Mouse (Mus musculus): ENCODE results near the gene Thrsp.
"Not testable (repeated sequence)": the region's sequence is repeated elsewhere in the genome, so short reads cannot be mapped to it uniquely, and the experiment has no call there.

Gene Thrsp

DNA sequence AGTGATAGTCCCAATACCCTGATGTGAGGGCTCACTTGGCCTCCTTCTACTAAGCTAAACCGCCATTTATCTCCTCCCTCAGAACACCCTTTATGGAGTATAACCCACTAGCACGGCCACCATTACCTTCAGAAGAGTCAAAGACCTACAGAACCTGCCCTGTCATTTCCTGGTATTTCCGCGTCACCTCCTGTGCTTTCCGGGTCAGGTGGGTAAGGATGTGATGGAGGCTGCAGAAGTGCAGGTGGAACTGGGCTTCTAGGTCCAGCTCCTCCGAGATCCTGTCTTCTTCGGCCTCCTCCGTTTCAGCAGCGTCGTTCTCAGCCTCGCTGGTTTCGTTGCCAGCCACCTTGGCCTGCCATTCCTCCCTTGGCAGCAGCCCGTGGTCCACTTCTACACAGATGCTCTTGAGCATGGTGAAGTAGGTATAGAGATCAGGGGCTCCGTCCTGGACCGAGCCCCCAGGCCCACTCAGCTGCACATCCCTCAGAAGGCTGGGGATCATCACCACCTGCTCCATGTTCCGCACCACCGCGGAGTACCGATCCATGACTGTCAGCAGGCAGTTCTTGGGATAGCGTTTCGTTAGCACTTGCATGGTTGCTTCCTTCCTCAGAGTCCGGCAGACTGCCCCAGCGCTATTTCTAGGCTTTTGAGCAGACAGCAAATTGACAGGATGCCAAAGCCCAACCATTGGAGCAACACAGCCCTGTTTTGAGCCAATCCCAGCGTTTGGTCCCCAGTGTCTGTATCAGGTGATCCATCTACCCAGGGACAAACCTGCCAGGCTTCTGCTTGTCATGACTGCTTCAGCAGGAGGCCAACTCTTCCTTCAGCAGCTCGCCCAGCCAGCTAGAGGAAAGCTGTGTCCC, at the start of gene Thrsp:
TSS of gene Thrsp (minus strand) at position 825 of the 872 bp plus-strand sequence.
- no peak for DNase-seq (ENCODE audit: low spot score)

DNA sequence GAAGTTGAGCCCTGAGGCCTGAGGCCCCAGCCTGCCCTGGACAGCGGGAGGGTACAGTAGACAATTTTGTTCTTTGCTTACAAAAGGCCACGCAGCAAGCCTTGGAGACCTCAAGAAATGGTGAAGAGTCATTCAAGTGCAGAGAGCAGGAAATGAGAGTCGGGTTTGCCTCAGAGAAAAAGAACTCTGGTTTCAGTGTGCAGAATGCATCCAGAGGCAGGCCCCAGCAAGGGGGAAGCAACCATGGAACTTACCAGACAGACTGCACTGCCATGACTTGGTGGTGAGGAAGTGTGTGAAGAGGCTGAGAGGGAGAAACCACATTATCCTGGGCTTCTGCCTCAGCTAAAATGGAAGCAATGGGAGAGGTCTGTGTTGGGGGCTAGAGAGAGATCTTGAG, 38.0 kb upstream of the Thrsp start:
- DNase-seq (ENCODE audit: low spot score), result no peak

DNA sequence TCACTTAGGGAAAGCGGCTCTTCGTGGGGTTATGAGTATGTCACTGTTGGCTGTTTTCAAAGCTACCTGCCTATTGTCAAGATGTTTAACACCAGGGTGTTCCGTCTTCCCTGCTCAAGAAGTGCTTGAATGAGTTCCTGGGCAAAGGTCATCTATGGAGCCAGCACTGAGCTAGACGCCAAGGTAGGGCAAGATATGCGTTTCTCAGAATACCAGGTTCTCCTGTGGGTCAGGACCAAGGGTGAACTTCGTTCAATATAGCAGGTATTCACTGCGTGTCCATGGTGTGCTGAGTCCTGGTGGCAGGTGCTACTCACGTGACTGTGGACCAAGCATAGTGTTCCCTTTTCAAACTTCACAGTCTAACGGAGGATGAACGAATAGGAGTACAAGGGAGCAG, 37.3 kb upstream of the Thrsp start:
- no peak for DNase-seq (ENCODE audit: low spot score)

DNA sequence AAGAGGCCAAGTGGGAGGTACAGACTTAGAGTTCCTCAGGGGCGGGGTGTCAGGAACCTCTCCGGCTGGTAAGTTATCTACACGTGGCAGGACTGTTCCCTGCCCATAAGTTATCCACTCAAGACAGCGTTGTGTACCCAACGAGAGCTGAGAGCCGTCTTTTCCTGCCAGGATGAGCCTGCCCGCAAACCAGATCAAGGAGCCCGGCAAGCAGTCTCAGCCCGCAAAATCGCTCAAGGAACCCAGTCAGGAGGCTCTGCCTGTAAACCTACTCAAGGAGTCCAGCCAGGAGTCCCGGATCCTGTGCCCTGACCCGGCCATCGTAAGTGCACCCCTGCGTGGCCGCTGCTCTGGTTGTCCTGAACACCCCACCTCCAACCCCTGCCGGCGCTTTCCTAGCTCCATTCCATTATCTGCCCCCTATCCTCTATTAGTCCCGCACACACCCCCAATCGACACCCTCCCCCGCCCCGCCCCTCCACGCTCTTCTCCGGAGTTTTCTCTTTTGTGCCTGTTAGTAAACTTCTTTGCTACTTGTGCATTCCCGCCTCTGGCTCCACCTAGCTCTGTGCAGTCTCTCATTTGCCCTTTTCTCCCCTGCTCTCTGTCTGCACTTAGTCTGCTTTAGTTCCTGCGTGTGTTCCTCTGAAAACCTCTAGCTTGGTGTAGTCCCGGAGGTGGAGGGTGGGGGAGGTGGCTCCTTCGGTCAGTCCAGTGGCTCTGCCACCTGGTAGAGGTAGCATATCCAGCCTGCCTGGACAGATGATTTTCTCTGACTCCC, 35.8 kb upstream of the Thrsp start:
- DNase-seq (ENCODE audit: low spot score), result peak; percentile 56

DNA sequence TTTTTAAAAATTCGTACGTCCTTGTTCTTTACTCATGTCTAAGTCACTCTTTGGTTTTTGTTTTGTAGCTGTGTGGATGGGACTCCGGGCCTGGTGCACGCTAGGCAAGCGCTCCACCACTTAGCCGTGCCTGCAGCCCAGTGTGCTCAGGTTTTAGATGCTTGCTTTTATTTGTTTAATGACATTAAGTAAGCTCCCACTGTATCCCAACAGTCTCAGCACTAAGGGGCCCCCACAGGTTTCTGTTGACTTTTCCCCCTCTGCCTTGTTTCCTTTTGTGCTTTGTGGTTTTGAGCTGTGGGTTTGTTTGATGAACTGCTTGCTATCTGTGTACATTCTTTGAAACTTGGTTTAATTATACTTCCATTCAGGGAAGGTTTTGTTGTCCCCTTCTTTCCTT, 34.7 kb upstream of the Thrsp start:
- no peak for DNase-seq (ENCODE audit: low spot score)

DNA sequence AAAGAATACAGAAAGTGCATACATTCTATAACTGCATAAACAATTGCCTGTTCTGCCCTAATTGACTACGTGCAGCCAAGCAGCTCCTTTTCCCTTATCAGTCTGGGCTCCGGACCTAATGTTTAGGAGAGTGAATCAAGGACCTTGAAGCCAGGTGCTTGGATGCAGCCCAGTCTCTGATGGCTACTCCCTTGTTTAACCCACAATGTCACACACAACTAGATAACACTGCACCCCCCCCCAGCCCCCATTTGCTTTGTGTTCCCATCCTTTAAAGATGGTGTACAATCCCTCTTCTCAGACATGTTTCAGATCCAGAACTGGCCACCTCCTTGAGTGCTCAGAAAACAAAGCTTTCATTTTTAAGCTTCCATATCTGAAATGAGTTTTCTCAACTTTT, 33.5 kb upstream of the Thrsp start, which contains the start of gene Kctd14:
TSS of gene Kctd14 (plus strand) at position 301 of the 400 bp plus-strand sequence.
- not testable (repeated sequence) for DNase-seq (ENCODE audit: low spot score)

DNA sequence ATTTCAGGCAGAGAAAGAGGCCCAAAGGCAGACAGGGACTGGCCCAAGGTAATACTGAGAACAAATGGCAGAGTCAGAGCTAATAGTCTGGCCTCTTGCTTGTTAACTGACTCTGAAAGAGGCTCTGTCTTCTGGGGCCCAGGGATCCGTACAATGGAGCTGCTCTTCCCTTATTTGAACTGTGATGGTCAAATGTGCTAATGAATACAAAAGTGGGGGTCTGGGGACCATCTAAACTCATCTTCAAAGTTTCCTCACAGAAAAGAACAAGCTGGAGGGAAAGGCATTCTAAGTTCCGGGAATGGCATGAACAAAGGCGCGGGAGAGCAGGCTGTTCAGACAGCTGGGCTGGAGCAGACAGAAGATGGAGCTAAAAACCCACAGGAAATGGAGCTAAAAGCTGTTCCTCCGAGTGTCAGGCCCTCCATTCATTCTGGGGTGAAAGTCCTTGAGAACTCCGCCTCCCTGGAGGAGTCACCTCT, 29.6 kb upstream of the Thrsp start:
- DNase-seq (ENCODE audit: low spot score), result no peak

DNA sequence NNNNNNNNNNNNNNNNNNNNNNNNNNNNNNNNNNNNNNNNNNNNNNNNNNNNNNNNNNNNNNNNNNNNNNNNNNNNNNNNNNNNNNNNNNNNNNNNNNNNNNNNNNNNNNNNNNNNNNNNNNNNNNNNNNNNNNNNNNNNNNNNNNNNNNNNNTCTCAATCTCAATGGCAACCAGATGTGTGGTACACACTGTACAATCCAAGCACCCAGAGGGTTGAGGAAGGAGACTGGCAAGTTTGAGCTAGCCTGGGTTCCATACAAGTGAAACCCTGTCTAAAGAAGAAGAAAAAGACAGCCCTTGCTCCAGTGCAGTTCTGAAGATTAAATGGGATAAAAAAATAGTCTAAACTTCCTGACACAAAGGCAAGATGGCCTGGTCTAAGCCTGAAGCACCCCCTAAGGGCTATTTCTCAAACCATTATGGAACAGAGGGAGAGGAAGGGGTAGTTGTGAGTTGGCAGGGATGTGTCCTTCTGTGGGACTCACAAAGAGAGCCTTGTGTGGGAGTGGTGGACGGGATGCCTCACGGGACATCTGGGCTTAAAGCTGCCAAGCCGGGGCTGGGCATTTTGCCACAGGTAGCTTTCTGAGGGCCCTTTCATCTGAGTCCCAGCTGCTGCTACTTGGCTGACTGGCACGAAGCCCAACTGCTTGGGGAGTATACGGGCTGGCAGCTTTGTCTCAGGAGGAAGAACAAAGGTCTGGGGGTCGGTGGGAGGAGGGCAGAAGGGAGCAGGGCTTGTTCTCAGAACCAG, 28.8 kb upstream of the Thrsp start:
- DNase-seq (ENCODE audit: low spot score), result peak; percentile 98

DNA sequence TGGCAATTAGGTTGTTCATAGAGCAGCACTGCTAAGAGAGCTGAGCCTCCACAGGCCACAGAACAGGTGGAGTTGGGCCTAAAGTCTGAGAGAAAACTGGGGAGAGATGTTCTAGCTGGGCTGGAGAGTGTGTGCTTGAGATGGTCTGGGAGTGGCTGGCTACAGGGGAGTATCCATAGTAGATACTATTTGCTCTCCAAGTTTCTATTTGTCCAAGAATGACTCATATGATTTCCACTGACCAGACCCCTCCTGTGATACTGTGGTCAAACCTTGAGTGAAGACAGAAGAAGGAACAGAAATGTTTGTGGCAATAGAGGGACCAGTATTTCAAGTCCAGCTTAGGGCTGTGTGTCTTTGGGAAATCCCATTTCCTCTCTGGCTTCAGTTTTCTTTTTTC, 21.5 kb upstream of the Thrsp start:
- no peak for DNase-seq (ENCODE audit: low spot score)

DNA sequence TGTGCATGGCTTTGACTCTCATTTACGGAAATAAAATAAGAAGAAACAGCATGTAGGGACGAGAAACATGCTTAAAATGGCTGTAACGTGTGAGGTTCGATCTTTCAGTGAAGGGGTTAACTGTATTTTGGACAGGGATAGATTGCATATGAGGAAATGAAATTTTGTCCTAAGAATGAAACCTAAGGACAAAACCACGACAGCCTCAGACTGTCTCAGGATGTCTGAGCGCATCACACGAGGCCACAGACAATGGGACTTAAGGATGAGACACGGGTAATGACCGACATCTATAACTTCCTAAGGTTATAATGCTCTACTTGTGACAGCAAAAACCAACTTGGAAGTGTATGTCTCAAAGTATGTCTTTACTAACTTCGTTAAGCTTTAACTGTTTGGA, 17.0 kb upstream of the Thrsp start:
- DNase-seq (ENCODE audit: low spot score), result no peak

DNA sequence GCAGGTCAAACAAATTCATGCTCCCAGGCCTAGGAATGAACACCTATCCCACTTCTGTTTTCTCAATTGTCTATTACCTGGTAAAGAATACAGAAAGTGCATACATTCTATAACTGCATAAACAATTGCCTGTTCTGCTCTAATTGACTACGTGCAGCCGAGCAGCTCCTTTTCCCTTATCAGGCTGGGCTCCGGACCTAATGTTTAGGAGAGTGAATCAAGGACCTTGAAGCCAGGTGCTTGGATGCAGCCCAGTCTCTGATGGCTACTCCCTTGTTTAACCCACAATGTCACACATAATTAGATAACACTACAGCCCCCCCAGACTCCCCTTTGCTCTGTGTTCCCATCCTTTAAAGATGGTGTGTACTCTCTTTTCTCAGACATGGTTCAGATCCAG, 16.0 kb upstream of the Thrsp start:
- not testable (repeated sequence) for DNase-seq (ENCODE audit: low spot score)

DNA sequence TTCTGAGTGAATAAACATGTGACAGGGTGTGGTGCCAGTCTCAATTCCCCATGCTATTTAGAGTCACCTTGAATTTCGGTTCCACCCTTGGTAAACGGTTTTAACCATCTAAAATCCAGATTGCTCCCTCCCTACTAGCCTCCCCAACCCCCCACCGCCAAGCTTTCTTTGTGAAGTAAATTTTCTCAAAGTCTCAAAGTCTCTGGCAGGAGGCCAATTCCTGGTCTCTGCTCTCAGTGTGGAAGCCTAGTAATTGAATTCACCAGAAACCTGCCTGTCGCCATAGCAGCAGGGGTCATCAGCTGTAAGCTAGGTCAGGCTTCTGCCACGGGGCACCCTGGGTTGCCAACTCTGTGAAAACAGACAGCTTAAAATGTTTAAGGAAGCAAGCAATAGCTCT, 12.2 kb upstream of the Thrsp start:
- DNase-seq (ENCODE audit: low spot score), result peak; percentile 67

DNA sequence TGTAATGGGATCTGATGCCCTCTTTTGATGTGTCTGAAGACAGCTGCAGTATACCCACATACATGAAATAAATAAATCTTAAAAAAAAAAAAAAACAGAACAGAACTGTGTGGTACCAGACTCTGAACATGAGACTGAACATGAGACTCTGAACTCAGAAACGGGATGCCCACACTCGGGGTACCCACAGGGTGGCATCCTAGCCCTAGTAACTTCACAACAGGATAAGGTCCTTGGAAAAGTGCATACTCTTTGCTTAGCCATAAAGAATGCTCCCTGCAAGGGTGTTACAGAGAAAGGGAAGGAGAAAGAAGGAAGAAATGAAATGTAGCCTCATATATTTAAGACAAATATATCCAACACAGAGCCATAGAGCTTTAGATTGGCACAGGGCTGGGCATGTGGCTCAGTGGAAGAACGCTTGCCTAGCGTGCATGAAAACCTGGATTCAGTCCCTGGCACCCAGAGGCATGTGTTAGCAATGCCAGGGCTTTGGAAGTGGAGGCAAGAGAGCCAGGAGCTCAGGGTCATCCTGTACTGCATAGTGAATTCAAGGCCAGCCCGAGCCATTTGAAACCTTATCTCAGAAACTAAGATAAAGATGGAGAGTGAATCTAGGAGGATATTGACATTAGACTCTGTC, 10.4 kb upstream of the Thrsp start:
- no peak for DNase-seq (ENCODE audit: low spot score)

DNA sequence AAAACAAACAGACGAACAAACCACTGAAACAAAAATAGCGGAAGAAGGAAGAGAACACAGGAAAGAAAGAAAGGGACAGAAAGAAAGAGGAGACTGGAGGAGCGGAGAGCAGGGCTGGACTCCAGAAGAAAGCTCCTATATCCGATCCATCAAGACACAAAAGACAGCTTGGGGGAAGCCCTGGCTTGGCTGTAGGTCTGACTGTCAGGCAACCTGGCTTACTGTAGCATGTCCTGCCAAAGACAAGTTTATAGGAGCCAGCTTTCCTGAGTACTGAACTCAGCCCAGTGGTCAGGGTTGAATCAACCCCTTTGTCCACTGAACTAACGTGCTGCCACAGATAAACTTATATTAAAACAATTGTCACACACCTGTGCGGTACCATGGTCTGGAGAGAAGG, 9.8 kb upstream of the Thrsp start:
- DNase-seq (ENCODE audit: low spot score), result no peak

DNA sequence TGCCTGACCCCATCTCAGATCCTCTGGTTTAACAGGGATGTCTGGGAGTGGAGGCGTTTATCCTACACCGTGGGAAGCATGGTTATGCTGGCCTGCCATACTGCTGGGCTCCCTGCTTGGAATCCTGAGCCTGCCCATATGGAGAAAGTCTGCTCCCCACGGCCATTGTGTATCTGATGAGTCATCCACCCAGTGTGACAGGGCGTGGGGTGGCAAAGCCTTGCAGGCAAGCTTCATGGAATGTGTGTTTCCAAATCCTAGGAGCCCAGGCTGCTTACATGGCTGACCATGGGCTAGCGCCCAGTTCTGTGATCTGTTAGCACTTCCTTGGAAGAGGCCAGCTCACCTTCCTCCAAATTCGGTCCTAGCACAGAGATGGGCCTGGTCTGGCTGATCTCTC, 9.0 kb upstream of the Thrsp start:
- no peak for DNase-seq (ENCODE audit: low spot score)

DNA sequence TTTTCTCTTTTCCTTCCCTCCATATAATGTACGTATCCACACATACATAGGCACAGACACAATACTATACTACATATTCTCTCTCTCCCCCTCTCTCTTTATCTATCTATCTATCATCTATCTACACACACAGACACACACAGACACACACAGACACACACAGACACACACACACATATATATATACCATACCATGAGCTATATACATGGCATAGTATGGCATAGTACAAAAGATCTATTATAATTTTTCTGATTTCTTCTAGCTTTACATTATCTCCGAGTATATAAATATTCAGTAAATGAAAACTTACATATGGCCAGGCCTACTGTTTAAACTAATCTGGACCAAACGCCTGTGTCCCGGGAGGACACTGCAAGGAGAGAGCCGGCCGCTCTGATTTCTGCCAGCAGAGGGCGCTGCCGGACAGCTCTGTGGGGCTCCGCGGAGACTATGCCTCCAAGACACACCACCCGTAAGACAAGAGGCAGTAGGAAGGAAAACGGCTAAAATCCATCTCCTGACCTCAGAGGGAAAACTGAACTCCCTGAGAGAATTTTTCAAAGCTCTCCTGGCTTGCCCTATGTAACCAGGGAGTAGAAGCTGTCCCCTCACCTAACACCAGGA, 7.2 kb upstream of the Thrsp start:
- peak; percentile 98 for DNase-seq (ENCODE audit: low spot score)

DNA sequence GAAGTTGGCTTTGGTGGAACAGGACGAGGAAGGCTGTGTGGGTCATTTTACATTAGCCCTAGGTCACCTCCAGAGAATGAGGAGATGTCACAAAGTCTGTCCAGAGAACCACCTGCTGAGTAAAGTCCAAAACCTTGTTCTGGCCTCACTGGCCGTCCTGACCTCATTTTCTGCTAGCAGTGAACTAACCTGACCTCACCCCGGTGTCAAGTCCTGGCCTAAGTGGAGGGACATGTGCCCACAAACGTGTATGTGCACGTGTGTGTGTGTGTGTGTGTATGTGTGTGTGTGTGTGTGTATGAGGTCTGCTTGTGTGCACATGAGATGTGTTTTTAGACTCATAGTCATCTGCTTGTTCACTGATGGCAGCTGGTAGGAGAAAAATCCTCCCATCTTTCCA, 6.2 kb upstream of the Thrsp start:
- DNase-seq (ENCODE audit: low spot score), result no peak

DNA sequence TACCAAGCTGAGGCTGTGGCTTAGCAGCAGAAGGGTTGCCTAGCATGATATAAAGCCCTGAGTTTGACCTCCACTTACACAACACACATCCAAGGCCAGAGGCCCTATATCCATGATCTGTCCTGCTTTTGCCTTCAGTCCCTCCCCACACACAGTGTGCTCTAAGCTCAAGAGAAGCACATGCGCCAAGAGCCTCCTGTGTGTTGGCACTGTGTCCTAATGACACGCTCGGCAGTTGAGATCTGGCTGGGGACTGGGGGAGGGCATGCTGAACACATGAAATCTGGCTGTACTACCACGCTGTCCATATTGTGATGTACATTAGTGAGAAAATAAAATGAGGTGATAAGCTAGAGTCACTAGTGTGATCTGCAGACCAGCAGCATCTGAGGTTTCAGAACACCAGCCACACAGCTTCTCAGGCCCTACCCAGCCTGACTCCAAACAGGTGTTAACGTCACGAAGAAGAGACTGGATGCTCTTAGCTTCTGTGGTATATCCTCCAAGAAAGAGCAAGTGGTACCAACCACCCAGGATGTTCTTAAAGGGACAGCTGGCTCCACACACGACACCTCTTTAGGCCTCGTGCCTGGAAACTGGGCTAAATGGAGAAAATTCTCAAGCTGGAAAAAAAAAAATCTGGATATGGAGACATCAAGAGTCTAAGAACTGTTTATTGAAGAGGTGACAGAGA, 3.6 kb upstream of the Thrsp start:
- peak; percentile 55 for DNase-seq (ENCODE audit: low spot score)

DNA sequence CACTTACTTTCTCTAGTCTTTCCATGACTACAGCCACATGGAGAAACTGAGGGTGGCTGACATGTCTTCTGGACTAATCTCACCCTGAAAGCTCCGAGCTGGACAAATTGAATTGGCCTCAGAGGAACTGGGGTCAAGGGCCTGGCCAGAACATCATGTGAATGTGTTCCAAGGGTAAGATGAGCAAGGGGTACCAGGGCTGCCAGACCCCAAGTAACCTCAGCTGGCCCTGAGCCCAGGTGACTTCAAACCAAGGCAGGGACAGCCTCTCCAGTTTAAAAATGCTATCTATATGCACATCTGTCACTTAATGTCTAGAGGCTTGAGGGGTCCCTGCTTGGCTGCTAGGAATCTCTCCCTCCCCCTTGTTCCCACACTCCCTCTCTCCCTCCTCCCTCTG, 2.9 kb upstream of the Thrsp start:
- DNase-seq (ENCODE audit: low spot score), result peak; percentile 69

DNA sequence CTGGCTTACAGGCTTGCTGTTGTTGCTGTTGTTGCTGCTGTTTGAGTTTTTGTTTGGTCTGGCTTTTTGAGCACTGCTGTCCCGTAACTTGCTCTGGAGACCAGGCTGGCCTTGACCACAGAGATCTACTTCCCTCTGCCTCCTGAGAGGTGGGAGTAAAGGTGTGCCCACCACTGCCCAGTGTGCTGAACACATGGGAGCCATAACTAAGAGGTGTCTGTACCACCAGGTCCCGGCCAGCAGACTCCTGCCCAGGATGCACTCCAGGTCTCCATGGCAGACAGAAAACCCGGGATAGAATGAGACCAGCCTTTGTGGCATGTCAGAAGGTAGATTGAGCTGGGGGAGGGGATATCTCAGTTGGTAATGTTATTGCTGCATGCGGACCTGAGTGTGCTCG, 1.6 kb upstream of the Thrsp start:
- no peak for DNase-seq (ENCODE audit: low spot score)

DNA sequence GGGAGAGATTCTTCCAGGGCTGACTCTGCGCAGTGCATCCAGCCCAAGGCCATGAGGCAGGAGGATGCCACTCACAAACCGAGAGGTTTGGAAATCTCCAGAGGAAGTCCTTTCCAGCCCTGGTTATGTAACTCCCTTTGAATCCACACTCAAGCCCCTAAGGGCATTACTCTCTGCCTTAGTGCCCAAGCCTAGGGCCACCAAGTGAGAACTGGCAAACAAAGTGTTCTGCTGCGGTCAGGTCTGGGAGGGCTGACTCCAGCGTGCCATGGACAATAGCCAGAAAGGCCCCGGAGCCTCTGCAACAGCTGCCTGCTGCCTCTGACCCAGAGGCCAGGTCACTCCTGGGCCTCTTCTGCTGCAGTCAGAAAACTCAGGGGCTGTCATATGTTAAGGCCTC, 1.2 kb upstream of the Thrsp start:
- DNase-seq (ENCODE audit: low spot score), result peak; percentile 59
